Comparison of ENCODE assay signal across 8 mouse cellular contexts in the genomic region with DNA sequence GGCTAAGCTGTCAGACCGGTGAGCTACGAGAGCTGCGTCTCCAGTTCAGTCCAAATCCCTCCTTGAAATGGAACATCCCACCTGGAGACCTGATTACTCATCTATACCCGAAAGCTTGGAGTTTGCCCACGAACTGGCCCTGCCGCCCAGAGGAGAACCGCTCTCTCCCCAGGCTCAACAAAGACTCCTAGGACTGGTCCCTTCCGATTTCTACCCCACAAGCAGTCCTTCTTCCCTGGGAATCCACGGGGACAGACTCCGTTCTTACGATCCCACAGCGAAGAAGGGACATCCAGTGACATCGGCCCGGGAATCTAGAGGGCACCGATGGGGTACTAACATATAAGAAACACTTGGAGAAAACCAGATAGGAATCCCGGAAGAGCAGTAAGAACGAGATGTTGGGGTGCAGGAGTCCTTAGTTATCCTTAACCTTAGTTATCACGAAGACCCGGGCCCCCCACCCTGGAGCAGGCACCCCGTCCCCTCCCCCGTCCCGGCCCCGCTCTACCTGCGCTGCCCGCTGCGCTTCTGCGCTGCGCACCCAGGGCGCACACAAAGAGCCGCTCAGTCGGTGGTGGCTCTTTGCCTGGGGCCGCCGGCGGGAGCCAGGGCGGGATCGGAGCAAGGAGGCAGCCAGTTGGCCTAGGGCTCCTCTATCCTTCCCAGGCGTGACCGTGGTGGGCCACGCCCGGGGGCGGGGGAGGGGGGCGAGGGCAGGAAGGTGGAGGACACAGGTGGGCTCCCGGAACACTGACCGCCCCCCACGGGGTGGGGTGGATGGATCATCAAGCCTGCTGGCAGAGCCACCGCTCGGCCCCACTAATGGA. TPM values are rescaled to one million over a fixed set of nuclear protein-coding genes. Genes with fewer than 3 reads are reported as not detected.
A peak's percentile ranks its signal among the peaks of the same experiment; 100 is the strongest.
DNase-seq lines count a peak whose midpoint lies in the region; ATAC-seq lines count a peak whose summit lies in the region.

A gene (minus strand): TSS at position 827 of the 830 bp plus-strand sequence.

- H3K27me3 ChIP-seq in lung, embryonic 15.5 days = peaks cover 22% of the 10 kb centered on the region; the same call in 1 of the 2 replicates
- H3K27me3 ChIP-seq in hindbrain, embryonic 15.5 days = no peaks in the 10 kb centered on the region
- H3K27me3 ChIP-seq in neural tube, embryonic 11.5 days (ENCODE audit: control insufficient read depth, insufficient read depth, low read length) = peaks cover 13% of the 10 kb centered on the region; the same call in 1 of the 2 replicates

- peak within 1 kb of the TSS; percentile 45 for H3K4me3 ChIP-seq in lung, embryonic 15.5 days
- H3K4me3 ChIP-seq in hindbrain, embryonic 15.5 days = peak within 1 kb of the TSS; percentile 44
- peak within 1 kb of the TSS; percentile 35 for H3K4me3 ChIP-seq in neural tube, embryonic 11.5 days (ENCODE audit: low read depth, low read length)

- H3K36me3 ChIP-seq in lung, embryonic 15.5 days = no peaks in the 10 kb centered on the region
- no peaks in the 10 kb centered on the region for H3K36me3 ChIP-seq in hindbrain, embryonic 15.5 days
- no peaks in the 10 kb centered on the region for H3K36me3 ChIP-seq in neural tube, embryonic 11.5 days (ENCODE audit: control insufficient read depth, insufficient read depth, low read length)

- no peak within 1 kb of the TSS for H3K27ac ChIP-seq in lung, embryonic 15.5 days
- no peak within 1 kb of the TSS; the same call in 1 of the 2 replicates for H3K27ac ChIP-seq in hindbrain, embryonic 15.5 days (replicated peaks)
- 0 out of 2 replicates have a peak within 1 kb of the TSS, but pooled peaks have one; percentile 34 for H3K27ac ChIP-seq in neural tube, embryonic 11.5 days (ENCODE audit: low read depth, low read length)

- H3K9me3 ChIP-seq in lung, embryonic 15.5 days = no peaks in the 10 kb centered on the region
- H3K9me3 ChIP-seq in hindbrain, embryonic 15.5 days = no peaks in the 10 kb centered on the region
- no peaks in the 10 kb centered on the region for H3K9me3 ChIP-seq in neural tube, embryonic 11.5 days (ENCODE audit: control insufficient read depth, low read length)

- peaks cover 14% of the 10 kb centered on the region for H3K4me1 ChIP-seq in lung, embryonic 15.5 days
- H3K4me1 ChIP-seq in hindbrain, embryonic 15.5 days (replicated peaks) = peaks cover 21% of the 10 kb centered on the region
- 0 out of 2 replicates have a peak, but pooled peaks cover 3% of the 10 kb centered on the region for H3K4me1 ChIP-seq in neural tube, embryonic 11.5 days (ENCODE audit: control insufficient read depth, insufficient read depth, low read length)

- DNase-seq in lung, postnatal 25 days (ENCODE audit: low spot score) = no peak
- peak; percentile 57 to 67 for DNase-seq in cerebellum, postnatal 25 days
- DNase-seq in neural tube, embryonic 11.5 days (ENCODE audit: low spot score) = peak; percentile 51
- DNase-seq in ovary, adult 18-20 months (ENCODE audit: low spot score) = no peak
- DNase-seq in urinary bladder, postnatal 4 days (ENCODE audit: low spot score in 2 of 2) = no peak
- DNase-seq in right cerebral cortex, postnatal 36 days (ENCODE audit: low spot score in 2 of 2) = no peak

- peak; percentile 36; the same call in 1 of the 2 replicates for ATAC-seq in lung, embryonic 15.5 days (ENCODE audit: borderline replicate concordance, extremely low read depth, low FRiP score, low TSS enrichment)
- peak; percentile 63; the same call in 1 of the 2 replicates for ATAC-seq in hindbrain, embryonic 15.5 days (ENCODE audit: low FRiP score, low read depth)
- peak; percentile 61; the same call in 1 of the 2 replicates for ATAC-seq in neural tube, embryonic 11.5 days (ENCODE audit: insufficient read depth, low FRiP score, low TSS enrichment)

- H3K4me2 ChIP-seq in lung, embryonic 15.5 days = peak within 1 kb of the TSS; percentile 69
- H3K4me2 ChIP-seq in hindbrain, embryonic 15.5 days = peak within 1 kb of the TSS; percentile 88
- peak within 1 kb of the TSS; percentile 74 for H3K4me2 ChIP-seq in neural tube, embryonic 11.5 days (ENCODE audit: low read depth)

- 6% methylated on average over 47 of the region's 47 CpGs for WGBS in lung, embryonic 15.5 days
- 3% methylated on average over 41 of the region's 47 CpGs for whole genome bisulfite sequencing in hindbrain, embryonic 15.5 days
- WGBS in neural tube, embryonic 11.5 days = 9% methylated on average over 46 of the region's 47 CpGs

- peak within 1 kb of the TSS; percentile 51 for H3K9ac ChIP-seq in lung, embryonic 15.5 days
- peak within 1 kb of the TSS; percentile 62 for H3K9ac ChIP-seq in hindbrain, embryonic 15.5 days
- H3K9ac ChIP-seq in neural tube, embryonic 11.5 days (ENCODE audit: low read length) = peak within 1 kb of the TSS; percentile 70

RNA-seq across cellular contexts. Expression of the gene that starts here (rescaled TPM):
- polyA plus RNA-seq in lung, embryonic 15.5 days (2015; fragmentation: Nextera tagmentation; extraction: Ambion mirVana) = 11.4 and 12.0 TPM in 2 replicates
- 3.2 and 4.9 TPM in 2 replicates for polyA plus RNA-seq in hindbrain, embryonic 15.5 days (2015; fragmentation: Nextera tagmentation; extraction: Ambion mirVana)
- 3.2 and 4.3 TPM in 2 replicates for polyA plus RNA-seq in neural tube, embryonic 11.5 days (2014; fragmentation: Nextera tagmentation; extraction: Ambion mirVana)

Comparison
In these comparisons a context has a peak if more than half of its experiments do, and no peak if none do; other contexts are left out.
1. DNase-seq: peak in cerebellum, postnatal 25 days (2 of 2) and neural tube, embryonic 11.5 days (single experiment); none in lung, postnatal 25 days (single experiment), ovary, adult 18-20 months (single experiment), urinary bladder, postnatal 4 days (0 of 2) and right cerebral cortex, postnatal 36 days (0 of 2).
2. Peak in every context shown above with its lines, with median percentiles within 50 percentile points of each other: ATAC-seq, H3K4me2 ChIP-seq, H3K4me3 ChIP-seq and H3K9ac ChIP-seq.